Mouse (Mus musculus) urinary bladder, postnatal 4 days (tissue): ENCODE data around the gene Gm42957.
"Not testable (repeated sequence)": the region's sequence is repeated elsewhere in the genome, so short reads cannot be mapped to it uniquely, and the experiment has no call there.

Experiments used
- DNase-seq, 2 experiments: peaks; one replicate each; pipeline ENCODE4 v3.0.0; 2021 to 2022; ENCODE audit warnings: low spot score in 2 of 2

Gene Gm42957

GRCm38 (mm10) chr3:96634928-96635879 is at the start of gene Gm42957, which contains the start of gene Pex11b:
TSS of gene Gm42957 (plus strand) at chr3:96635474.
TSS of gene Pex11b (plus strand) at chr3:96635376.
- peak; percentile 89 to 90 for DNase-seq

- no peak for DNase-seq
Measured at GRCm38 (mm10) chr3:96590657-96591056, 44.6 kb upstream of the Gm42957 start.

- DNase-seq: no peak
Measured at GRCm38 (mm10) chr3:96593374-96593773, 41.9 kb upstream of the Gm42957 start.

GRCm38 (mm10) chr3:96593790-96594560 is 41.3 kb upstream of the Gm42957 start, which contains the start of gene Polr3gl:
TSS of gene Polr3gl (minus strand) at chr3:96594181.
- peak; percentile 89 to 94 for DNase-seq

GRCm38 (mm10) chr3:96594851-96595250 is 40.4 kb upstream of the Gm42957 start:
- no peak for DNase-seq

GRCm38 (mm10) chr3:96595661-96596060 is 39.6 kb upstream of the Gm42957 start:
- DNase-seq: no peak

GRCm38 (mm10) chr3:96596228-96596707 is 39.0 kb upstream of the Gm42957 start, which contains the start of gene Ankrd34a:
TSS of gene Ankrd34a (plus strand) at chr3:96596636.
- no peak for DNase-seq

GRCm38 (mm10) chr3:96596855-96597254 is 38.4 kb upstream of the Gm42957 start:
- DNase-seq: no peak

GRCm38 (mm10) chr3:96597435-96597891 is 37.8 kb upstream of the Gm42957 start:
- DNase-seq: no peak

- DNase-seq: peak in 1 of 2 experiments; percentile 70
Measured at GRCm38 (mm10) chr3:96598156-96599068, 36.9 kb upstream of the Gm42957 start.

GRCm38 (mm10) chr3:96599069-96599393 is 36.2 kb upstream of the Gm42957 start:
- DNase-seq: no peak

- DNase-seq: no peak
Measured at GRCm38 (mm10) chr3:96599411-96599810, 35.9 kb upstream of the Gm42957 start.

- DNase-seq: peak; percentile 91 to 92
Measured at GRCm38 (mm10) chr3:96600639-96601250, 34.5 kb upstream of the Gm42957 start, which contains the start of gene Lix1l. TSS of gene Lix1l (plus strand) at chr3:96601149.

GRCm38 (mm10) chr3:96601251-96601787 is 34.0 kb upstream of the Gm42957 start:
- DNase-seq: peak; percentile 74 to 75

- peak in 1 of 2 experiments; percentile 48 for DNase-seq
Measured at GRCm38 (mm10) chr3:96601941-96602703, 33.2 kb upstream of the Gm42957 start.

GRCm38 (mm10) chr3:96602704-96603084 is 32.6 kb upstream of the Gm42957 start:
- DNase-seq: no peak

- no peak for DNase-seq
Measured at GRCm38 (mm10) chr3:96603311-96603710, 32.0 kb upstream of the Gm42957 start.

- DNase-seq: not testable (repeated sequence)
Measured at GRCm38 (mm10) chr3:96606007-96606406, 29.3 kb upstream of the Gm42957 start.

GRCm38 (mm10) chr3:96606618-96607017 is 28.7 kb upstream of the Gm42957 start:
- no peak for DNase-seq
